Mouse (Mus musculus): ENCODE data around the gene Golim4. TPM values are rescaled to one million over a fixed set of nuclear protein-coding genes. Genes with fewer than 3 reads are reported as not detected.
"Not testable (repeated sequence)": the region's sequence is repeated elsewhere in the genome, so short reads cannot be mapped to it uniquely, and the experiment has no call there.

The Golim4 gene
- polyA plus RNA-seq (2015; fragmentation: Nextera tagmentation; extraction: Ambion mirVana), result 30.3 and 31.9 TPM in 2 replicates

- Histone ChIP-seq H3K4me3 (ENCODE audit: low read depth, low read length) (peak within 1 kb of the TSS; percentile 88), H3K9me3 (ENCODE audit: control insufficient read depth) (no peaks in the 10 kb centered on the region), H3K36me3 (ENCODE audit: control insufficient read depth, insufficient read depth) (no peaks in the 10 kb centered on the region), H3K4me1 (replicated peaks; ENCODE audit: control insufficient read depth, insufficient read depth, low read length) (peaks cover 11% of the 10 kb centered on the region), H3K27me3 (replicated peaks; ENCODE audit: control insufficient read depth, insufficient read depth, low read length) (no peaks in the 10 kb centered on the region), H3K4me2 (replicated peaks; ENCODE audit: low read depth) (peak within 1 kb of the TSS; percentile 92), H3K9ac (ENCODE audit: low read depth, low read length) (peak within 1 kb of the TSS; percentile 70), H3K27ac (ENCODE audit: low read depth, low read length) (peak within 1 kb of the TSS; percentile 87)
- WGBS, result under 1% methylated on average over 52 of the region's 53 CpGs
- no peak; the same call in 1 of the 2 replicates for TF ChIP-seq CTCF (IDR thresholded peaks at IDR 0.05; ENCODE audit: low read depth)
- ATAC-seq, result peak; percentile 96
Measured at GRCm38 (mm10) chr3:75956551-75957302, at the start of gene Golim4. Golim4 (minus strand) TSS chr3:75956949.

- 67% methylated on average over 5 of the region's 5 CpGs for WGBS
- H3K27ac ChIP-seq (ENCODE audit: low read depth, low read length), result no peak overlapping the region
- no peak overlapping the region for H3K9ac ChIP-seq (ENCODE audit: low read depth, low read length)
- no peaks in the 10 kb centered on the region for H3K4me1 ChIP-seq (replicated peaks; ENCODE audit: control insufficient read depth, insufficient read depth, low read length)
- H3K36me3 ChIP-seq (ENCODE audit: control insufficient read depth, insufficient read depth), result no peaks in the 10 kb centered on the region
- H3K27me3 ChIP-seq (replicated peaks; ENCODE audit: control insufficient read depth, insufficient read depth, low read length), result no peaks in the 10 kb centered on the region
- H3K9me3 ChIP-seq (ENCODE audit: control insufficient read depth), result no peaks in the 10 kb centered on the region
- TF ChIP-seq CTCF (IDR thresholded peaks at IDR 0.05; ENCODE audit: low read depth), result no peak
- no peak for ATAC-seq
- H3K4me2 ChIP-seq (replicated peaks; ENCODE audit: low read depth), result no peak overlapping the region
- no peak overlapping the region for H3K4me3 ChIP-seq (ENCODE audit: low read depth, low read length)
Measured at GRCm38 (mm10) chr3:76005621-76006020, 48.9 kb upstream of the Golim4 start.

- no peaks in the 10 kb centered on the region for H3K36me3 ChIP-seq (ENCODE audit: control insufficient read depth, insufficient read depth)
- H3K9ac ChIP-seq (ENCODE audit: low read depth, low read length), result no peak overlapping the region
- no peaks in the 10 kb centered on the region for H3K9me3 ChIP-seq (ENCODE audit: control insufficient read depth)
- no peak overlapping the region for H3K4me2 ChIP-seq (replicated peaks; ENCODE audit: low read depth)
- no peaks in the 10 kb centered on the region for H3K27me3 ChIP-seq (replicated peaks; ENCODE audit: control insufficient read depth, insufficient read depth, low read length)
- no peak overlapping the region for H3K4me3 ChIP-seq (ENCODE audit: low read depth, low read length)
- TF ChIP-seq CTCF (IDR thresholded peaks at IDR 0.05; ENCODE audit: low read depth), result peak; percentile 82
- no peak for ATAC-seq
- no peak overlapping the region for H3K27ac ChIP-seq (ENCODE audit: low read depth, low read length)
- WGBS, result 41% methylated on average over 4 of the region's 4 CpGs
- H3K4me1 ChIP-seq (replicated peaks; ENCODE audit: control insufficient read depth, insufficient read depth, low read length), result no peaks in the 10 kb centered on the region
Measured at GRCm38 (mm10) chr3:76001156-76001555, 44.4 kb upstream of the Golim4 start.

GRCm38 (mm10) chr3:76000481-76000880, 43.7 kb upstream of the Golim4 start:
- no peak for ATAC-seq
- H3K27me3 ChIP-seq (replicated peaks; ENCODE audit: control insufficient read depth, insufficient read depth, low read length), result no peaks in the 10 kb centered on the region
- no peak overlapping the region for H3K4me3 ChIP-seq (ENCODE audit: low read depth, low read length)
- no peak for TF ChIP-seq CTCF (IDR thresholded peaks at IDR 0.05; ENCODE audit: low read depth)
- H3K9ac ChIP-seq (ENCODE audit: low read depth, low read length), result no peak overlapping the region
- 53% methylated on average over 2 of the region's 2 CpGs for WGBS
- no peaks in the 10 kb centered on the region for H3K4me1 ChIP-seq (replicated peaks; ENCODE audit: control insufficient read depth, insufficient read depth, low read length)
- H3K9me3 ChIP-seq (ENCODE audit: control insufficient read depth), result no peaks in the 10 kb centered on the region
- no peaks in the 10 kb centered on the region for H3K36me3 ChIP-seq (ENCODE audit: control insufficient read depth, insufficient read depth)
- no peak overlapping the region for H3K4me2 ChIP-seq (replicated peaks; ENCODE audit: low read depth)
- no peak overlapping the region for H3K27ac ChIP-seq (ENCODE audit: low read depth, low read length)

GRCm38 (mm10) chr3:75981031-75981750, 24.4 kb upstream of the Golim4 start:
- H3K4me1 ChIP-seq (replicated peaks; ENCODE audit: control insufficient read depth, insufficient read depth, low read length); H3K27ac ChIP-seq (ENCODE audit: low read depth, low read length); H3K9ac ChIP-seq (ENCODE audit: low read depth, low read length); H3K36me3 ChIP-seq (ENCODE audit: control insufficient read depth, insufficient read depth); H3K9me3 ChIP-seq (ENCODE audit: control insufficient read depth); H3K27me3 ChIP-seq (replicated peaks; ENCODE audit: control insufficient read depth, insufficient read depth, low read length); H3K4me2 ChIP-seq (replicated peaks; ENCODE audit: low read depth); H3K4me3 ChIP-seq (ENCODE audit: low read depth, low read length); ATAC-seq: not testable (repeated sequence)
- TF ChIP-seq CTCF (IDR thresholded peaks at IDR 0.05; ENCODE audit: low read depth), result peak; percentile 52
- 79% methylated on average over 2 of the region's 2 CpGs for whole genome bisulfite sequencing

- not testable (repeated sequence) for H3K27me3 ChIP-seq (replicated peaks; ENCODE audit: control insufficient read depth, insufficient read depth, low read length); H3K4me2 ChIP-seq (replicated peaks; ENCODE audit: low read depth); H3K4me3 ChIP-seq (ENCODE audit: low read depth, low read length); H3K27ac ChIP-seq (ENCODE audit: low read depth, low read length); H3K4me1 ChIP-seq (replicated peaks; ENCODE audit: control insufficient read depth, insufficient read depth, low read length); H3K36me3 ChIP-seq (ENCODE audit: control insufficient read depth, insufficient read depth); H3K9me3 ChIP-seq (ENCODE audit: control insufficient read depth); H3K9ac ChIP-seq (ENCODE audit: low read depth, low read length); ATAC-seq
- WGBS, result 87% methylated on average over 2 of the region's 2 CpGs
Measured at GRCm38 (mm10) chr3:75962784-75963772, 6.3 kb upstream of the Golim4 start.

Data from intestine, postnatal 0 days (tissue).